Mouse (Mus musculus) midbrain, embryonic 15.5 days (tissue): ENCODE measurements at regions not wholly inside any gene's neighbourhood (a gene's known extent, or its start where the extent isn't known, plus 50 kb on each side); places are given as distances from the start of the nearest gene placed in this dataset.
A peak's percentile ranks its signal among the peaks of the same experiment; 100 is the strongest.

ENCODE experiments used
- ATAC-seq: fragments of 200-750 bp; cut with Nextera tagmentation; replicated peaks from 2 replicates; pipeline ENCODE4 v1.8.0; 2017; ENCODE audit warnings: moderate TSS enrichment
- H3K27ac ChIP-seq: fragments of 300-500 bp; sonication (generic); 2 replicates; pipeline ENCODE4 v1.5.1; 2015; ENCODE audit warnings: mild to moderate bottlenecking, inconsistent platforms
- H3K27me3 ChIP-seq: fragments of 300-500 bp; sonication (generic); replicated peaks from 2 replicates; pipeline ENCODE4 v1.6.1; 2015; ENCODE audit warnings: inconsistent platforms
- H3K36me3 ChIP-seq: fragments of 300-500 bp; sonication (generic); replicated peaks from 2 replicates; pipeline ENCODE4 v1.6.1; 2015; ENCODE audit warnings: inconsistent platforms
- H3K4me1 ChIP-seq: fragments of 300-500 bp; sonication (generic); 2 replicates; pipeline ENCODE4 v1.6.1; 2015; ENCODE audit warnings: inconsistent platforms
- H3K4me2 ChIP-seq: fragments of 300-500 bp; sonication (generic); 2 replicates; pipeline ENCODE4 v1.6.1; 2015; ENCODE audit warnings: inconsistent platforms, mild to moderate bottlenecking, moderate library complexity
- H3K4me3 ChIP-seq: fragments of 300-500 bp; sonication (generic); 2 replicates; pipeline ENCODE4 v1.5.1; 2015; ENCODE audit warnings: mild to moderate bottlenecking, inconsistent platforms
- H3K9ac ChIP-seq: fragments of 300-500 bp; sonication (generic); 2 replicates; pipeline ENCODE4 v1.6.1; 2015; ENCODE audit warnings: mild to moderate bottlenecking, inconsistent platforms
- H3K9me3 ChIP-seq: fragments of 300-500 bp; sonication (generic); 2 replicates; pipeline ENCODE4 v1.6.1; 2016; ENCODE audit warnings: inconsistent platforms
- WGBS: fragments of 180-500 bp; shearing (Covaris S2); methylation state at CpG from one replicate; pipeline ENCODE4 v1.1.7; 2015; ENCODE audit warnings: mixed read lengths; 5-methylcytosine and 5-hydroxymethylcytosine counted together

DNA sequence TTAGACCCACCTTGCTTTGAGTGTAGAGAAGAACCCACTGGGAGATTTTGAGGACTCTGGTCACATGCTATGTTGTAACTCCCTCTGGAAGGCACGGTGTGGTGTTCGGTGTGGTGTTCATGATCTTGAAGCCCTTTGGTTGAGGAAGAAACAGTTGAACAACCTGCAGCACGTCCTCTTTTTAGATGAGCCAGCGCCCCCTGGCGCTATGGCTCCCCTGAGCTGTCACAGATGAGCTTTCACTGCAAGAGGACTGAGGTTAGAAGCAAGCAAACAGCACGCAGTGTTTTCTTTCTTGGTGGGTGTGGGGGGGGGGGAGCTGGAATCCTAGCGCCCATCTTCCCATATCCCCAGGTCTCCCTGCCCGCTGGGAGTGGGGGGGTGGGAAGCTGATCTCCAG, 177.9 kb downstream of the Thbs2 start:
- H3K27ac ChIP-seq = no peak overlapping the region
- no peaks in the 10 kb centered on the region for H3K36me3 ChIP-seq
- H3K9me3 ChIP-seq = no peaks in the 10 kb centered on the region
- no peaks in the 10 kb centered on the region for H3K4me1 ChIP-seq
- H3K27me3 ChIP-seq = no peaks in the 10 kb centered on the region
- H3K4me2 ChIP-seq = no peak overlapping the region
- WGBS = 29% methylated on average over 8 of the region's 8 CpGs
- H3K9ac ChIP-seq = no peak overlapping the region
- no peak overlapping the region for H3K4me3 ChIP-seq
- ATAC-seq = 0 out of 2 replicates have a peak, but pooled peaks have one; percentile 31

DNA sequence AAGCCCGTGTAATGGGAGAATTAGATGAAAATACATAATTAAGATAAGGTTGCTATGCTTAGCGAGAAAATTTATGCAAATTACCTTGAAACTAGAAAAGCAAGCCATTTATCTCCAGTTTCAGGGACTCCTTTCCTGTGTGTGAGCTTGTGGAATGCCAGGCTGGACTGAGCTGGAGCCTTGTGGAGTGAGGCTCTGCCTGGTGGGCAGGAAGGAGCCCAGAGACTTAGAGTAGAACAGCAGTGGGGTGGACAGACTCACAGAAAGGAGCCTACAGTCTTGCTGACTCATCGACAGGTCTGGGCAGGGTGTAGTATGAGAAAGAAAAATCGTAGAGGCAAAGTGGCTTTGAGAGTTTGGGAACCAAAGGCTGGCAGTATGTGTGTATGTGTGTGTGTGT, 180.6 kb downstream of the Thbs2 start:
- no peaks in the 10 kb centered on the region for H3K4me1 ChIP-seq
- H3K27ac ChIP-seq = no peak overlapping the region
- no peaks in the 10 kb centered on the region for H3K9me3 ChIP-seq
- H3K27me3 ChIP-seq = no peaks in the 10 kb centered on the region
- H3K9ac ChIP-seq = no peak overlapping the region
- no peak for ATAC-seq
- 82% methylated on average over 4 of the region's 4 CpGs for WGBS
- H3K36me3 ChIP-seq = no peaks in the 10 kb centered on the region
- H3K4me3 ChIP-seq = no peak overlapping the region
- H3K4me2 ChIP-seq = no peak overlapping the region

DNA sequence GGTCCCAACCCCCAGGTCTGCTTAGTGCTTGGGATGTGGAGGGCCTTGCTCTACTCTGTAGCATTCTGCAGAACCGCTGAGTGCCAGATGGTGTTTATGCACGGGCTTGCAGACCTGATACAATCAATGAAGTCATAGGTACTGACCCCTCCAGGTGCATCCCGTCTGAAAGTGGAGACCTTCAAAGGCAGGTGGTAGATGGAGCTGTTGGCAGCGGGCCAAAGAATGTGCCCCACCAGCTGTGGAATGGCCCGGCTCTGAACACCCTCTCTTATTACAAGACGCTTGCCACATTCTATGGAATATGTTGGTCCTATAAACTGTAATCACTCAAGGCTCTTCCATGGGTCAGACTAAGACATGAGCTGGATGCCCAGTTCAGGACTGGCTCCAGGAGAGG, 183.5 kb downstream of the Thbs2 start:
- Histone ChIP-seq H3K9me3 (no peaks in the 10 kb centered on the region), H3K9ac (no peak overlapping the region), H3K36me3 (no peaks in the 10 kb centered on the region), H3K27ac (no peak overlapping the region), H3K4me3 (no peak overlapping the region), H3K4me2 (no peak overlapping the region), H3K27me3 (no peaks in the 10 kb centered on the region), H3K4me1 (no peaks in the 10 kb centered on the region)
- ATAC-seq = no peak
- WGBS = 84% methylated on average over 6 of the region's 6 CpGs

DNA sequence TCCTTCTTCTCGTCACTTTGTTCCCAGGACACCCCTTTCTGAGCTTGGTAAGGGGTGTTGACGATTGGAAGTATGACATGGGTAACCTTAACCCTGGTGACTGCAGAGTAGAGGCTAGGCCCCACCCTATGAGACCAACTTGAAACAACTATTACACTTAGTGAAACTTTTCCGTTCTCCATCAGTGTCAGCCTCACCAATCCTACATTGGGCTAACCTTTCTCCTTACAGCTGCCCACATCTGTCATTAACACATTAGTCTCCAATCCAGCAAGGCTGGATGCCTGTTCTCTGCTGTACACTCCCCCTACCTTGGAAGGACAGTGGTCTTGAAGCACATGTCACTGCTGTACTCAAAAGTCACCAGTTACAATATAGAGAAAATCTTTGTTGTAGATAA, 186.9 kb downstream of the Thbs2 start:
- H3K4me3 ChIP-seq = no peak overlapping the region
- no peak overlapping the region for H3K4me2 ChIP-seq
- no peak for ATAC-seq
- H3K27me3 ChIP-seq = no peaks in the 10 kb centered on the region
- no peaks in the 10 kb centered on the region for H3K4me1 ChIP-seq
- H3K27ac ChIP-seq = no peak overlapping the region
- 92% methylated on average over 3 of the region's 3 CpGs for WGBS
- no peaks in the 10 kb centered on the region for H3K36me3 ChIP-seq
- no peaks in the 10 kb centered on the region for H3K9me3 ChIP-seq
- no peak overlapping the region for H3K9ac ChIP-seq

DNA sequence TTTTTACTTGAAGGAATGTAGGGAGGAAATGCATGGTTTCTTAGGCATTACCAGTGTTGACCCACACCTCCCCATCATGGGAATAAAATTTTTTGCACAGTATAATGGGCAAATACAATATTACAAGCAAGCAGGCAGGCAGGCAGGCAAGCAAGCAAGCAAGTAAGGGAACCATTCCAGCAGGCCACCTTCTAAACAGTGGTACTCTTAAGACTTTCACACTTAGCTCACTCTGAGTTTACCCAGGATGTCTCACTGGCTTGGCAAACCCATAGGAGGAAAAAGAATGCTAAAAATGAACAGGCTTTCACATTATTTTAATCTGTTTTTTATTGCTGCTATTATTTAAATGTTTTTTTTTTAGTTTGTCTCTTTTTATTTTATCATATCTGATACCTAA, 187.9 kb downstream of the Thbs2 start:
- no peak overlapping the region for H3K9ac ChIP-seq
- H3K27ac ChIP-seq = no peak overlapping the region
- H3K4me3 ChIP-seq = no peak overlapping the region
- H3K9me3 ChIP-seq = no peaks in the 10 kb centered on the region
- no peaks in the 10 kb centered on the region for H3K4me1 ChIP-seq
- no peaks in the 10 kb centered on the region for H3K36me3 ChIP-seq
- H3K27me3 ChIP-seq = no peaks in the 10 kb centered on the region
- H3K4me2 ChIP-seq = no peak overlapping the region
- ATAC-seq = no peak

DNA sequence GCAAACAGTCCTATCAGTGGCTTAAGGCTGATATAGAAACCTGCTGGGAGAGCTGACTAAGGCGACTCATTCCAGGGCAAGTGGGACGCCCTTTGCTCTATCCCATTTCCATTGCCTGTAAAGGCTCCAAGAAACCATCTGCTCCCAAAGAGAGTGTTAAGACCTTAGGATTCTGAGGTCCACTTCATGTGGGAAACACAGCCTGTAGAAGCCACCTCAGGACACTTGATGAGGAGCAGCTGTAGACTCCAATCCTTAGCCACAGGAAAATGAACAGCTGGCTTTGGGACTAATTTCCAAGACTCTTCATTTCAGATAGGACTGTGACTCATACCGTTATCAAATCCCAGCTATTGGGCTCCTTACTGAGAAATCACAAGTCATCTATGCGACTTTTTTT, 188.6 kb downstream of the Thbs2 start:
- no peak overlapping the region for H3K9ac ChIP-seq
- no peaks in the 10 kb centered on the region for H3K4me1 ChIP-seq
- H3K9me3 ChIP-seq = no peaks in the 10 kb centered on the region
- no peaks in the 10 kb centered on the region for H3K36me3 ChIP-seq
- H3K4me3 ChIP-seq = no peak overlapping the region
- WGBS = 86% methylated on average over 4 of the region's 4 CpGs
- H3K27me3 ChIP-seq = no peaks in the 10 kb centered on the region
- ATAC-seq = no peak
- H3K4me2 ChIP-seq = no peak overlapping the region
- no peak overlapping the region for H3K27ac ChIP-seq

DNA sequence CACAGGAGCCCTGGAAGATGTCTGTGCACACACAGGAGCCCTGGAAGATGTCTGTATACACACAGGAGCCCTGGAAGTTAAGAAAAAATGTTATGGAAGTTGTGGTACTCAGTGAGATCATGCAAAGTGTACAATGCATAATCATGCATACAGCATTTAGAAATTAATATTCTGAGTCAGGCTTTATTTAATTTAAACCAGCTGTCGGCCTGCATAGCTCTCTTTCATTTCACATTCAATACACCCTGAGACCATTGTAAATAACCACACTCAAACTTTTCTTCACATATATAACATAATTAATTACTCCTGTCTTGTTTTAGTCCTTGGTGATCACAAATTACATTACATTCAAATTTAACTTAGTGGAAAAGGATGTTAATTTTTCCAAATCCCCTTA, 190.4 kb downstream of the Thbs2 start:
- no peak overlapping the region for H3K4me3 ChIP-seq
- H3K9ac ChIP-seq = no peak overlapping the region
- no peak overlapping the region for H3K27ac ChIP-seq
- 78% methylated on average over 1 of the region's 1 CpGs for WGBS
- H3K4me1 ChIP-seq = no peaks in the 10 kb centered on the region
- H3K9me3 ChIP-seq = no peaks in the 10 kb centered on the region
- ATAC-seq = no peak
- H3K27me3 ChIP-seq = no peaks in the 10 kb centered on the region
- H3K36me3 ChIP-seq = no peaks in the 10 kb centered on the region
- no peak overlapping the region for H3K4me2 ChIP-seq

DNA sequence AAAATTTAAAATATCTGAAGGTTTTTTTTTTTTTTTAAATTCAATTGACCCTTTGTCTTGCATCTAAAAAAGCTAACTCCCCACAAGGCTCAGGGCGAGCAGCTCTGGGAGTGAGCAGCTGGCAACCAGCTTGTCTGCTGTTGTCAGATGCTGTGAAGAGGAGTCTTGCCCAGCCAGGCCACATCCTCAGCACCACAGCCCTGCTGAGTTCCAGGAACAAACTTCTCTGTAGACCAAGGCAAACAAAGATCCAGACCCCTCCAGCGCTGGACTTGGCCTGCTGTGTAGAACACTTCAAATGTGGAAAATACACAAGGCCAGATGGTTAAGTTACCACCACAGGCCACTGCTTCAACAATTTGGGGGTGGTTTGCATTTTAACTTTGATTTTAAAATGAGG, 192.7 kb downstream of the Thbs2 start:
- H3K36me3 ChIP-seq = no peaks in the 10 kb centered on the region
- no peaks in the 10 kb centered on the region for H3K27me3 ChIP-seq
- H3K27ac ChIP-seq = no peak overlapping the region
- no peak for ATAC-seq
- no peaks in the 10 kb centered on the region for H3K4me1 ChIP-seq
- no peak overlapping the region for H3K4me3 ChIP-seq
- no peak overlapping the region for H3K9ac ChIP-seq
- no peaks in the 10 kb centered on the region for H3K9me3 ChIP-seq
- WGBS = 78% methylated on average over 2 of the region's 2 CpGs
- no peak overlapping the region for H3K4me2 ChIP-seq

DNA sequence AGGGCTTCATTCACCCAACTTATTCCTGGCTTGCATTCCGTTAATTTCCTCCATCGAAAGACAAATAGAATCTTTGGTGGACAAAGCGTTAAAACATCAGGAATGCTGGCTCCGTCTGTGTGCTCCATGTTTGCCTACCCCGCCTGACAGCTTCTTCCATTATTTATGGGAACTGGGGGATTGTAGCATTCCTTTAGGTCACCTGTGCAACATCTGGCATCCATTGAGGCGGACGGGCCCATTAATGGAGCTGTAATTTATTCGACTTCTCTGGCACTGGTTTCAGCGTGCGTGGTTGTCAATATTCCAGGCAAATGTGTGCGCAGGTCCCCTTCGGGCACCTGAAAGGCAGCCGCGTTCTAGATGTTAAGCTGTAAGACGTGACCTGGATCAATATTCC, 196.9 kb downstream of the Thbs2 start:
- Histone ChIP-seq H3K27ac (no peak overlapping the region), H3K4me3 (no peak overlapping the region), H3K4me2 (no peak overlapping the region), H3K27me3 (no peaks in the 10 kb centered on the region), H3K9ac (no peak overlapping the region), H3K9me3 (no peaks in the 10 kb centered on the region), H3K4me1 (0 out of 2 replicates have a peak, but pooled peaks cover 2% of the 10 kb centered on the region), H3K36me3 (no peaks in the 10 kb centered on the region)
- WGBS = 74% methylated on average over 15 of the region's 15 CpGs
- 0 out of 2 replicates have a peak, but pooled peaks have one; percentile 45 for ATAC-seq

DNA sequence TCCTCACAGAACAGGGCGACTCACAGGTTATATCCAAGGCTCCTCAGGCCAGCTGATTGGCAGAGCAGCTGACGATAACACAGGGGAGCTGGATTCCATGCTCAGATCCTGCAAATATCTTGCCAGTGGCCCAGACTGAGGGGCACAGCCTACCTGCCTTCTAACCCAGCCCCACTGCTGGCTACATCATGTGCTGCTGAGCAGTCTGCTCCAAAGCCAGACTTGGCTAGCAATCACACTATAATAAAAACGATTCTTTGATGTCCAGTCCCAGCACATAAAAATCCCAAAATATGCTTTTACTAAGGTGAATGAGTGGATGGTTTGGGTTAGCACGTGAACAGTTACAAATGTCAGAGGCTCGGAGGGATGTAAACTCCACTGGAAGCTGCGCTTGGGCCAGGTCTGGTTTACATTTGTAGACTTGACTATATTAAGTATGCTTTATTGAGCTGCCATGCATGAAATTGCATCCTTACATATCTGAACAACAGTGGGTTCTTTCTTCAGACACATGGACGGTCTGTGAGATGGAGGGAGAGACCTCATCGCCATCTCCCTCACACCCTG, 200.2 kb downstream of the Thbs2 start:
- ATAC-seq = no peak
- WGBS = 84% methylated on average over 8 of the region's 8 CpGs
- no peaks in the 10 kb centered on the region for H3K36me3 ChIP-seq
- no peak overlapping the region for H3K4me3 ChIP-seq
- 0 out of 2 replicates have a peak, but pooled peaks cover 2% of the 10 kb centered on the region for H3K4me1 ChIP-seq
- no peaks in the 10 kb centered on the region for H3K9me3 ChIP-seq
- no peak overlapping the region for H3K27ac ChIP-seq
- no peaks in the 10 kb centered on the region for H3K27me3 ChIP-seq
- H3K4me2 ChIP-seq = no peak overlapping the region
- no peak overlapping the region for H3K9ac ChIP-seq

DNA sequence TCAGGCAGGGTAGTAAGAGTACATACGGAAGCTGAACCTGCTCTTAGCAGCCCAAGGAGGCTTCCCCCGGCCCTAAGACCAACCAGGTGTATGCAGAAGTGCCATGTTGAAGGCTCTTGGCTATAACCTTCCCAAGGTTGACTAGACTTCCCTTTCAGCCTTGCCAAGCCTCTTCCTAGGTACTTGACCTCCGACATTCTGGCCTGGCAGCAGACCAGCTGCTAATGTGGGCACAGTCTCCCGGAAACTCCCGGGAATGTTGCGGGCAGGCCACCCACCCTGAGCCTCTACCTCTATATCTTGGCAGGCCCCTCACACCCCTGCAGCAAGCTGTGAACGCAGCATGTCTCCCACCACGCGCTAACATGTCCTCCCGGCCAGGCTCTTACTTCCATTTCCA, 201.1 kb downstream of the Thbs2 start:
- Histone ChIP-seq H3K36me3 (no peaks in the 10 kb centered on the region), H3K4me2 (no peak overlapping the region), H3K27ac (no peak overlapping the region), H3K27me3 (no peaks in the 10 kb centered on the region), H3K4me3 (no peak overlapping the region), H3K9me3 (no peaks in the 10 kb centered on the region), H3K4me1 (0 out of 2 replicates have a peak, but pooled peaks cover 2% of the 10 kb centered on the region), H3K9ac (no peak overlapping the region)
- 88% methylated on average over 10 of the region's 10 CpGs for WGBS
- ATAC-seq = no peak

DNA sequence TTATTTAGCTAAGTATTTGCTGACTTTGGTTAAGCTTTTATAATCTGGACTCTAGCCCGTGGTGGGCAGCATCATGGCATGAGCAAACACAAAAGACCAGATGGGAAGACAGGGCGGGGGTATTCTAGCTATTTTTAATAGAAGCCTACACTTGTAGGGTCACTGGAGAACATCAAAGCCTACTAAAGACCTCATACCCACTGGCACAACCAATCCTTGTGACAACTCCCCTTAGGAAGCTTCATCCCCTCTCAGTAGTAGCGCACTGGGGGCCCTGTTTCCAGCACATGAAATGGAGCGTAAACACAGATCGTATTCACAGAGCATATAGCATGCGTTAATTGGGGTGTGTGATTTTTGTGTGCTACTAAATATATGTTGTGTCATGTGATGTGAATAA, 202.4 kb downstream of the Smoc2 start:
- no peaks in the 10 kb centered on the region for H3K9me3 ChIP-seq
- no peak overlapping the region for H3K4me3 ChIP-seq
- H3K4me1 ChIP-seq = no peaks in the 10 kb centered on the region
- no peak overlapping the region for H3K27ac ChIP-seq
- no peak overlapping the region for H3K9ac ChIP-seq
- H3K4me2 ChIP-seq = no peak overlapping the region
- no peak for ATAC-seq
- no peaks in the 10 kb centered on the region for H3K27me3 ChIP-seq
- no peaks in the 10 kb centered on the region for H3K36me3 ChIP-seq
- WGBS = 61% methylated on average over 6 of the region's 6 CpGs

DNA sequence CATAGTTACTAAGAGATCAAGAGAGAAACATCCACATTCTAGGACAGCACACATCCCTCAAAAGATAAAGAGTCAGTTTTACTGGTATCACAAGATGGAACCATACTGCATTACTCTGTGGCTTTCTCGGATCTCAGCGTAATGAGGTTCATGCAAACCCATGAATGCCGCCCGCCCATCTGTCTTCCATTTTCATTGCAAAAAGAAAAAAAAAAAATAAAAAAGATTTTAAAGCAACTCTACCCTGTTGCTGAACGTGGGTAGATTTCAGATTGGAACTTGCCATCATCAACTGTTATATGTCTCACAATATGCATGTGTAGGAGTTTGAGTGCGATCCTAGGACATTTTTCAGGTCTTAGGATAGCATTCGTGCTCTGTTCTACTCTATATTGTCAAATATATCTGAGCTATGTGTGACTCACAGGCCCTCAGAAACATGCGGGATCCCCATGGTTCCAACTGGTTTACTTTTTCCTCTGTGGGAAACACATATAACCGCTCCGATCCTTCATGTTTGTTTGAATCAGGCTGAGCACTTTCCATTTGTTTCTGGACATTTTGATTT, 199.7 kb downstream of the Smoc2 start:
- WGBS = 93% methylated on average over 10 of the region's 10 CpGs
- H3K4me1 ChIP-seq = no peaks in the 10 kb centered on the region; the same call in 1 of the 2 replicates
- no peak for ATAC-seq
- no peak overlapping the region for H3K27ac ChIP-seq
- no peak overlapping the region for H3K4me2 ChIP-seq
- no peaks in the 10 kb centered on the region for H3K36me3 ChIP-seq
- no peak overlapping the region for H3K4me3 ChIP-seq
- H3K27me3 ChIP-seq = no peaks in the 10 kb centered on the region
- H3K9me3 ChIP-seq = no peaks in the 10 kb centered on the region
- no peak overlapping the region for H3K9ac ChIP-seq
